Mouse (Mus musculus): ENCODE measurements at regions not wholly inside any gene's neighbourhood (a gene's known extent, or its start where the extent isn't known, plus 50 kb on each side); places are given as distances from the start of the nearest gene placed in this dataset.

GRCm38 (mm10) chr11:27027243-27027852 is 433.5 kb upstream of the Vrk2 start:
- Histone ChIP-seq H3K27me3 (ENCODE audit: insufficient read depth, low read length) (no peaks in the 10 kb centered on the region), H3K4me2 (ENCODE audit: low read depth) (no peak overlapping the region), H3K4me1 (ENCODE audit: insufficient read depth) (no peaks in the 10 kb centered on the region), H3K4me3 (ENCODE audit: low read depth, low read length) (no peak overlapping the region), H3K9ac (no peak overlapping the region), H3K27ac (ENCODE audit: low read depth, low read length) (no peak overlapping the region), H3K36me3 (ENCODE audit: insufficient read depth) (no peaks in the 10 kb centered on the region), H3K9me3 (ENCODE audit: low read length) (no peaks in the 10 kb centered on the region)
- no peak for ATAC-seq
- 89% methylated on average over 1 of the region's 1 CpGs for WGBS
- TF ChIP-seq CTCF (IDR thresholded peaks at IDR 0.05; ENCODE audit: low read depth) = no peak
- DNase-seq = no peak

DNA sequence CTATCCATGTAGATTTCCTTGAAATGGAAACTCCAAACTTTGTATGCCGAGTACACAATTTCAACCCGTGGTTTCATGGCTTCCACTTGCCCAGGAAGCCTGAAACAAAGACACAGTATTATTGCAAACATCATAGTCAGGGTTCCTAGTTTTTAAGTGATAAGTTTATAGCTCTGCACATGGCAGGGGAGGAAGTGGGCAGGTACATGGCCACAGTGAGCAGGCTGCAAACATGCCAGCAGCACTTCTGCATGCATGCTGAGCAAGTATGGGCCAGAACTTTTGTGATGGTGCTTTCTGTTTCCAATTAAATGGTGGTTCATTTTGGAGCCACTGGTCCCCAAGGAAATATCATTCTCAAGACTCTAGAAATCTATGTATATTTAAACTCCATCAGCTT is 431.7 kb upstream of the Vrk2 start:
- no peaks in the 10 kb centered on the region for H3K4me1 ChIP-seq (ENCODE audit: insufficient read depth)
- H3K4me2 ChIP-seq (ENCODE audit: low read depth) = no peak overlapping the region
- 85% methylated on average over 2 of the region's 2 CpGs for WGBS
- no peaks in the 10 kb centered on the region for H3K36me3 ChIP-seq (ENCODE audit: insufficient read depth)
- DNase-seq (no peak), ATAC-seq (no peak)
- TF ChIP-seq CTCF (IDR thresholded peaks at IDR 0.05; ENCODE audit: low read depth) = no peak
- no peak overlapping the region for H3K4me3 ChIP-seq (ENCODE audit: low read depth, low read length)
- no peaks in the 10 kb centered on the region for H3K27me3 ChIP-seq (ENCODE audit: insufficient read depth, low read length)
- H3K9ac ChIP-seq = no peak overlapping the region
- no peaks in the 10 kb centered on the region for H3K9me3 ChIP-seq (ENCODE audit: low read length)
- H3K27ac ChIP-seq (ENCODE audit: low read depth, low read length) = no peak overlapping the region

DNA sequence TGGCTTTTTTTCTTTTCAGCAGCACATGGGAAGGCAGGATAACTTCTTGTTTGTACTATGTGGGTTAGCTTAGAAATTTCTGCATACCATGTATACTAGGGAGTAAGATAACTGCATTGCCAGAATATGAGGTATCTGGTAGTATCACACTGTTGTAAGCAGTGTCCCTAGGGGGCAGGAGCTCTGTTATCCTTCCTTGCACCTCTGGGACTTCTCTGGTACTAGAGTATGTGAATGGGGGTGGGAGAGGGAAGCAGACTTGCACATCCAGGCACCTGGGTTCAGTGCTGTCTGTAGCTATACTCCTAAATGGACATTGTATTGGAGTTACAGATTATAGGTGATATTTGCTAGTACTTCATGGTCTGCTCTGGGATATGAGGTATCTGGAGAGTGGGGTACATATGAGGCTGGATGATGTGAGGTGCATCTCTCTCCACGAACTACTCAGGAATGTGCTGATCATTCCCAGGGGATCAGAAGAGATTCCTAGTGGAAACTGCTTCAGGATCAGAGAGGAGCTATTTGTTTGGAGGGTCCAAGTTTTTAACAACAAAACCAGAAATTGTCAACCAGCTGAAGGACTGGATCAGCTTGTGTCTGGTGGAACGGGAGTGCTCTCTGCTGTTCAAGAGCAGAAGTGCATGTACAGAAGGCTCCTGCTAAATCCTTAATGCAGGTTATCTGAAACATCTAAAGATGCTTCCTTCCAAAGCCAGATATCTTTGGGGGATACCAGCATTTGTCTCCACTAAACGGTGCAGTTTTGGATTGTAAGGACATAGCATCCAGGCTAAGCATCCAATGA is 402.7 kb upstream of the Vrk2 start:
- H3K27ac ChIP-seq (ENCODE audit: low read depth, low read length) = no peak overlapping the region
- no peaks in the 10 kb centered on the region for H3K4me1 ChIP-seq (ENCODE audit: insufficient read depth)
- no peak overlapping the region for H3K9ac ChIP-seq
- WGBS = 17% methylated on average over 3 of the region's 3 CpGs
- H3K27me3 ChIP-seq (ENCODE audit: insufficient read depth, low read length) = no peaks in the 10 kb centered on the region
- peak; percentile 86 for DNase-seq
- H3K4me3 ChIP-seq (ENCODE audit: low read depth, low read length) = no peak overlapping the region
- TF ChIP-seq CTCF (IDR thresholded peaks at IDR 0.05; ENCODE audit: low read depth) = peak; percentile 93
- H3K9me3 ChIP-seq (ENCODE audit: low read length) = no peaks in the 10 kb centered on the region
- no peaks in the 10 kb centered on the region for H3K36me3 ChIP-seq (ENCODE audit: insufficient read depth)
- H3K4me2 ChIP-seq (ENCODE audit: low read depth) = no peak overlapping the region
- peak; percentile 87 for ATAC-seq

GRCm38 (mm10) chr11:26981216-26981615 is 387.4 kb upstream of the Vrk2 start:
- Histone ChIP-seq H3K9ac (no peak overlapping the region), H3K4me2 (ENCODE audit: low read depth) (no peak overlapping the region), H3K4me1 (ENCODE audit: insufficient read depth) (peaks cover 4% of the 10 kb centered on the region; the same call in 1 of the 2 replicates), H3K4me3 (ENCODE audit: low read depth, low read length) (no peak overlapping the region), H3K9me3 (ENCODE audit: low read length) (no peaks in the 10 kb centered on the region), H3K36me3 (ENCODE audit: insufficient read depth) (no peaks in the 10 kb centered on the region), H3K27me3 (ENCODE audit: insufficient read depth, low read length) (no peaks in the 10 kb centered on the region), H3K27ac (ENCODE audit: low read depth, low read length) (no peak overlapping the region)
- no peak; the same call in 1 of the 2 replicates for ATAC-seq
- no peak for TF ChIP-seq CTCF (IDR thresholded peaks at IDR 0.05; ENCODE audit: low read depth)
- DNase-seq = no peak
- WGBS = 36% methylated on average over 7 of the region's 7 CpGs

DNA sequence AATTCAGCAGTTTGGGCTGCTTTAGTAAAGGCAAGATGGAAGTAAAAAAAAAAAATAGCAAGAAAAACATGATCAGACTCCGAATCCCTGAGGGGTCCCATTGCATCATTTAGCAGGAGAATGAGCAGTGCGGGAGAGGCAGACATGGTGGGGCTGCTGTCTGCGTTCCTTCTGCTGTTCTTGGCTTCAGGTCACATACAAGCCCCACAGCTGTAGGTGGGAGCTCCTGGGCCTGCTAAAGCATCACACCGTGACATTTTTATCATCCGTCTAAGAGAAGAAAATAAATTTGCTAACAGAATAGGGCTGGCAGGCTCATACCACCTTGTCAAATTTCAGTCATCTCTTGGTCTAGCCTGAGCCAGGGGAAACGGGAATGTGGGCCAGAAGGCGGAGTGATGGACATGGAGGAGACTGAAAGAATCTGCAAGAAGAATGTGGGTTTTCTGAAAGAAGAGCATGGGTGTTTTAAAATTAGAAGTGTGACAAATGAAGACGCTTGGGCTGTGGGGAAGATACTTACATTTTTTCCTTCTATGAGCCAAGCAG is 378.8 kb upstream of the Vrk2 start:
- Histone ChIP-seq H3K9me3 (ENCODE audit: low read length) (no peaks in the 10 kb centered on the region), H3K4me1 (ENCODE audit: insufficient read depth) (no peaks in the 10 kb centered on the region), H3K9ac (no peak overlapping the region), H3K27me3 (ENCODE audit: insufficient read depth, low read length) (no peaks in the 10 kb centered on the region), H3K27ac (ENCODE audit: low read depth, low read length) (peak overlapping the region; percentile 59; the same call in 1 of the 2 replicates), H3K36me3 (ENCODE audit: insufficient read depth) (no peaks in the 10 kb centered on the region), H3K4me3 (ENCODE audit: low read depth, low read length) (no peak overlapping the region), H3K4me2 (ENCODE audit: low read depth) (no peak overlapping the region)
- TF ChIP-seq CTCF (IDR thresholded peaks at IDR 0.05; ENCODE audit: low read depth) = no peak
- ATAC-seq (no peak), DNase-seq (peak; percentile 14)
- WGBS = 53% methylated on average over 8 of the region's 8 CpGs

DNA sequence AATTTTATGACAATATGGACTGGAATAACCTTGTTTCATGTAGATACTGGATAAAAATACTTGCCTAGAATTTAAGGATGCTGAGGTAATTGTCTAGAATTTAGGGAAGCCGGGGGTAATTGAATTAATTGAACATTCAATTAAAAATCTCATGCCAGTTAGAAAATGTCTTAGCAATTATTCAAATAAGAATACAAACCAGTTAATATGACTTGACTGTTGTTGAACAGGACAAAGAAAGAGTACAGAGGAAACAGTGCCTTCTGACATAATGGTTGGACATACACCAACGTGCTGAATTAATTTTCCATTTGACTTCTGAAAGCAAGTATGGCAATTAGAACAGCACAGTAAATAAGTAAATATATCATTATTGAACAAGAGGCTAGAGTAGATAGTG is 377.4 kb upstream of the Vrk2 start:
- no peak for ATAC-seq

GRCm38 (mm10) chr11:26967427-26967826 is 373.6 kb upstream of the Vrk2 start:
- no peak for TF ChIP-seq CTCF (IDR thresholded peaks at IDR 0.05; ENCODE audit: low read depth)
- ATAC-seq = no peak

More for the DNA sequence above, 377.4 kb upstream of the Vrk2 start:
- no peak for TF ChIP-seq CTCF (IDR thresholded peaks at IDR 0.05; ENCODE audit: low read depth)
- Histone ChIP-seq H3K27me3 (ENCODE audit: insufficient read depth, low read length) (no peaks in the 10 kb centered on the region), H3K4me2 (ENCODE audit: low read depth) (no peak overlapping the region), H3K4me3 (ENCODE audit: low read depth, low read length) (no peak overlapping the region), H3K4me1 (ENCODE audit: insufficient read depth) (no peaks in the 10 kb centered on the region), H3K36me3 (ENCODE audit: insufficient read depth) (no peaks in the 10 kb centered on the region), H3K9me3 (ENCODE audit: low read length) (no peaks in the 10 kb centered on the region), H3K27ac (ENCODE audit: low read depth, low read length) (no peak overlapping the region), H3K9ac (no peak overlapping the region)
- DNase-seq = no peak
- WGBS = 45% methylated on average over 2 of the region's 2 CpGs

More at GRCm38 (mm10) chr11:26967427-26967826, 373.6 kb upstream of the Vrk2 start:
- H3K4me2 ChIP-seq (ENCODE audit: low read depth) = no peak overlapping the region
- 83% methylated on average over 4 of the region's 4 CpGs for WGBS
- H3K36me3 ChIP-seq (ENCODE audit: insufficient read depth) = no peaks in the 10 kb centered on the region
- H3K4me1 ChIP-seq (ENCODE audit: insufficient read depth) = no peaks in the 10 kb centered on the region
- no peak overlapping the region for H3K27ac ChIP-seq (ENCODE audit: low read depth, low read length)
- H3K4me3 ChIP-seq (ENCODE audit: low read depth, low read length) = no peak overlapping the region
- no peak overlapping the region for H3K9ac ChIP-seq
- DNase-seq = no peak
- no peaks in the 10 kb centered on the region for H3K9me3 ChIP-seq (ENCODE audit: low read length)
- H3K27me3 ChIP-seq (ENCODE audit: insufficient read depth, low read length) = no peaks in the 10 kb centered on the region
